Mouse (Mus musculus): ENCODE measurements around the gene Itsn1. TPM values are rescaled to one million over a fixed set of nuclear protein-coding genes. Genes with fewer than 3 reads are reported as not detected.

Itsn1 gene
- polyA plus RNA-seq, 1 experiment = 25.8 TPM

- no peak for DNase-seq (ENCODE audit: low read depth)
Observed at GRCm38 (mm10) chr16:91768586-91768985, 39.5 kb downstream of the Itsn1 start.

- DNase-seq (ENCODE audit: low read depth) = no peak
Observed at GRCm38 (mm10) chr16:91769911-91770310, 40.8 kb downstream of the Itsn1 start.

- no peak for DNase-seq (ENCODE audit: low read depth)
Observed at GRCm38 (mm10) chr16:91770662-91771061, 41.6 kb downstream of the Itsn1 start.

GRCm38 (mm10) chr16:91771334-91771733, 42.3 kb downstream of the Itsn1 start:
- DNase-seq (ENCODE audit: low read depth) = no peak

- DNase-seq (ENCODE audit: low read depth) = no peak
Observed at GRCm38 (mm10) chr16:91772586-91772985, 43.5 kb downstream of the Itsn1 start.

GRCm38 (mm10) chr16:91779576-91779975, 50.5 kb downstream of the Itsn1 start:
- DNase-seq (ENCODE audit: low read depth) = no peak

- no peak for DNase-seq (ENCODE audit: low read depth)
Observed at GRCm38 (mm10) chr16:91780151-91780550, 51.1 kb downstream of the Itsn1 start.

- DNase-seq (ENCODE audit: low read depth) = no peak
Observed at GRCm38 (mm10) chr16:91780826-91781225, 51.7 kb downstream of the Itsn1 start.

GRCm38 (mm10) chr16:91783191-91783590, 54.1 kb downstream of the Itsn1 start:
- no peak for DNase-seq (ENCODE audit: low read depth)

- no peak for DNase-seq (ENCODE audit: low read depth)
Observed at GRCm38 (mm10) chr16:91784298-91784697, 55.2 kb downstream of the Itsn1 start.

- peak; percentile 16 for DNase-seq (ENCODE audit: low read depth)
Observed at GRCm38 (mm10) chr16:91786425-91786824, 57.3 kb downstream of the Itsn1 start.

GRCm38 (mm10) chr16:91789728-91790127, 60.6 kb downstream of the Itsn1 start:
- DNase-seq (ENCODE audit: low read depth) = no peak

GRCm38 (mm10) chr16:91792477-91793196, 63.6 kb downstream of the Itsn1 start:
- DNase-seq (ENCODE audit: low read depth) = no peak

- no peak for DNase-seq (ENCODE audit: low read depth)
Observed at GRCm38 (mm10) chr16:91793507-91794278, 64.6 kb downstream of the Itsn1 start.

- DNase-seq (ENCODE audit: low read depth) = no peak
Observed at GRCm38 (mm10) chr16:91794306-91794705, 65.2 kb downstream of the Itsn1 start.

- no peak for DNase-seq (ENCODE audit: low read depth)
Observed at GRCm38 (mm10) chr16:91795044-91795443, 66.0 kb downstream of the Itsn1 start.

GRCm38 (mm10) chr16:91795606-91796005, 66.5 kb downstream of the Itsn1 start:
- DNase-seq (ENCODE audit: low read depth) = no peak

- DNase-seq (ENCODE audit: low read depth) = no peak
Observed at GRCm38 (mm10) chr16:91801426-91801825, 72.3 kb downstream of the Itsn1 start.

- DNase-seq (ENCODE audit: low read depth) = no peak
Observed at GRCm38 (mm10) chr16:91802461-91803062, 73.5 kb downstream of the Itsn1 start.

- no peak for DNase-seq (ENCODE audit: low read depth)
Observed at GRCm38 (mm10) chr16:91804418-91804817, 75.3 kb downstream of the Itsn1 start.

- DNase-seq (ENCODE audit: low read depth) = no peak
Observed at GRCm38 (mm10) chr16:91804831-91805230, 75.8 kb downstream of the Itsn1 start.

- DNase-seq (ENCODE audit: low read depth) = no peak
Observed at GRCm38 (mm10) chr16:91810235-91810634, 81.2 kb downstream of the Itsn1 start.

- DNase-seq (ENCODE audit: low read depth) = no peak
Observed at GRCm38 (mm10) chr16:91811339-91811738, 82.3 kb downstream of the Itsn1 start.
